Mouse (Mus musculus): ENCODE data around the gene C77080. TPM values are rescaled to one million over a fixed set of nuclear protein-coding genes. Genes with fewer than 3 reads are reported as not detected.
A peak's percentile ranks its signal among the peaks of the same experiment; 100 is the strongest.

The C77080 gene
- total and polyA plus RNA-seq, 2 experiments from 2014 or later: 0.78 to 7.8 TPM

DNA sequence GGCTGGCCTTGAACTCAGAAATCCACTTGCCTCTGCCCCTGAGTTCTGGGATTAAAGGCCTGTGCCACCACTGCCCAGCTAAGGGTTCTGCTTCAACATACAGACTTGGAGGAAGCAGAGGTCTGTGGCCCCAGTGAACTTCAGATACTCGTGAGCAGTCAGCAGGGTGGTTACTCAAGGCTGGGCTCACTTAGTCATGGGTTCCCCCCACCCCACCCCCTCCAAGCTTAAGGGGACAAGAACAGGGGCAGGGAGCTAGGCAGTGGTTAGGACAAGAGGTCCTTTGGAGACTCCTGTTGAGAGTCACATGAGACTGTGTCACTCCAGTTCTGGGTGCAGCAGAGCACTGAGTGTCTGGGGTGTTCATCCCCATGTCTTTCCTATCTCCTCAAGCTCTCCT is 7.5 kb upstream of the C77080 start:
- Histone ChIP-seq H3K4me2 (ENCODE audit: low read depth, low read length) (no peak overlapping the region), H3K4me3 (ENCODE audit: low read depth, low read length) (no peak overlapping the region), H3K36me3 (replicated peaks; ENCODE audit: control insufficient read depth, insufficient read depth, low read length) (no peaks in the 10 kb centered on the region), H3K9ac (replicated peaks; ENCODE audit: low read depth, low read length) (no peak overlapping the region), H3K4me1 (ENCODE audit: control insufficient read depth, insufficient read depth) (peaks cover 3% of the 10 kb centered on the region; the same call in 1 of the 2 replicates), H3K9me3 (replicated peaks; ENCODE audit: control insufficient read depth, low read length) (no peaks in the 10 kb centered on the region), H3K27ac (ENCODE audit: low read depth) (no peak overlapping the region), H3K27me3 (ENCODE audit: control insufficient read depth, insufficient read depth, low read length) (0 out of 2 replicates have a peak, but pooled peaks cover 9% of the 10 kb centered on the region)
- no peak for DNase-seq (ENCODE audit: low spot score)
- TF ChIP-seq CTCF (IDR thresholded peaks at IDR 0.05; ENCODE audit: low read depth) (no peak), EP300 (IDR thresholded peaks at IDR 0.05; ENCODE audit: low read depth) (no peak)
- WGBS: 43% methylated on average over 1 of the region's 1 CpGs
- no peak for ATAC-seq (ENCODE audit: insufficient read depth, low read depth)

DNA sequence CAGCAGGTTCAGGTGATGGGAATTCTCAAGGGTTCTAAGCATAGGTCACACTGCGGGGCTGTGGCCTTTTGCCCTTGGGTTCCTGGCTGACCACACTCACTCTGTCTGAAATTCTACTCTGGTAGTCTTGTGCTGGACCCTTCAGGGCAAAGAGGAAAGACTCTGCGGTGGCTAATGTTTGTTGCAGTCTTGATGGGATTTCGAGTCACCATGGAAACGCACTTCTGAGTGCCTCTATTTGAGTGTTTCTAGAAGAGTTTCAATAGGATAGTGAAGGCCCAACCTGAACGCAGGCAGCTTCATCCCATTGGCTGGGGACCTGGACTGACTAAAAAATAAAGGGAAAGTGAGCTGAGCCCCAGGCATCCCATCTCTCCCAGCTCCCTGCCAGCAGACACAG is 5.6 kb upstream of the C77080 start:
- 91% methylated on average over 5 of the region's 5 CpGs for WGBS
- Histone ChIP-seq H3K9me3 (replicated peaks; ENCODE audit: control insufficient read depth, low read length) (no peaks in the 10 kb centered on the region), H3K27ac (ENCODE audit: low read depth) (no peak overlapping the region), H3K36me3 (replicated peaks; ENCODE audit: control insufficient read depth, insufficient read depth, low read length) (no peaks in the 10 kb centered on the region), H3K4me1 (ENCODE audit: control insufficient read depth, insufficient read depth) (peaks cover 3% of the 10 kb centered on the region; the same call in 1 of the 2 replicates), H3K4me2 (ENCODE audit: low read depth, low read length) (no peak overlapping the region), H3K4me3 (ENCODE audit: low read depth, low read length) (no peak overlapping the region), H3K27me3 (ENCODE audit: control insufficient read depth, insufficient read depth, low read length) (0 out of 2 replicates have a peak, but pooled peaks cover 3% of the 10 kb centered on the region), H3K9ac (replicated peaks; ENCODE audit: low read depth, low read length) (no peak overlapping the region)
- no peak for DNase-seq (ENCODE audit: low spot score)
- no peak for ATAC-seq (ENCODE audit: insufficient read depth, low read depth)
- TF ChIP-seq CTCF (IDR thresholded peaks at IDR 0.05; ENCODE audit: low read depth) (no peak), EP300 (IDR thresholded peaks at IDR 0.05; ENCODE audit: low read depth) (no peak)

DNA sequence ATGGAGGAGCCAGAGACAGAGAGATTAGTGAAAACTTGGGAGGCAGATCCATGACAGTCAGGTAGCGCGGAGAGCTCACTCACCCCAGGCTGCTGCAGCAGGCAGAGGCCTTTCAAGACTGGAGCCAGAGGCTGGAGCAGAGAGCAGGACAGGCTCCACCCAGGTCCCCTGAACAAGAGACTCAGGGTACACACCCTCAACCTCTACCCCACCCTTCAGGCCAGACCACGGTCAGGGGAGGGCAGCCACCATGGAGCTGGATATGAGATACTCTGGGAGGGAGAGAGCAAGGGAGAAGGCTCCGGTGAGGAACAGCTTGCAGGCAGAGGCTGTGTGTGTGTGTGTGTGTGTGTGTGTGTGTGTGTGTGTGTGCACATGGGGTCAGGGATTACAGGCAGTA is 5.0 kb upstream of the C77080 start:
- Histone ChIP-seq H3K9ac (replicated peaks; ENCODE audit: low read depth, low read length) (no peak overlapping the region), H3K36me3 (replicated peaks; ENCODE audit: control insufficient read depth, insufficient read depth, low read length) (no peaks in the 10 kb centered on the region), H3K27me3 (ENCODE audit: control insufficient read depth, insufficient read depth, low read length) (0 out of 2 replicates have a peak, but pooled peaks cover 3% of the 10 kb centered on the region), H3K4me3 (ENCODE audit: low read depth, low read length) (no peak overlapping the region), H3K27ac (ENCODE audit: low read depth) (no peak overlapping the region), H3K4me2 (ENCODE audit: low read depth, low read length) (no peak overlapping the region), H3K4me1 (ENCODE audit: control insufficient read depth, insufficient read depth) (peaks cover 3% of the 10 kb centered on the region; the same call in 1 of the 2 replicates), H3K9me3 (replicated peaks; ENCODE audit: control insufficient read depth, low read length) (no peaks in the 10 kb centered on the region)
- DNase-seq (ENCODE audit: low spot score): no peak
- no peak for ATAC-seq (ENCODE audit: insufficient read depth, low read depth)
- TF ChIP-seq CTCF (IDR thresholded peaks at IDR 0.05; ENCODE audit: low read depth): no peak
- no peak for TF ChIP-seq EP300 (IDR thresholded peaks at IDR 0.05; ENCODE audit: low read depth)
- 84% methylated on average over 4 of the region's 4 CpGs for WGBS

DNA sequence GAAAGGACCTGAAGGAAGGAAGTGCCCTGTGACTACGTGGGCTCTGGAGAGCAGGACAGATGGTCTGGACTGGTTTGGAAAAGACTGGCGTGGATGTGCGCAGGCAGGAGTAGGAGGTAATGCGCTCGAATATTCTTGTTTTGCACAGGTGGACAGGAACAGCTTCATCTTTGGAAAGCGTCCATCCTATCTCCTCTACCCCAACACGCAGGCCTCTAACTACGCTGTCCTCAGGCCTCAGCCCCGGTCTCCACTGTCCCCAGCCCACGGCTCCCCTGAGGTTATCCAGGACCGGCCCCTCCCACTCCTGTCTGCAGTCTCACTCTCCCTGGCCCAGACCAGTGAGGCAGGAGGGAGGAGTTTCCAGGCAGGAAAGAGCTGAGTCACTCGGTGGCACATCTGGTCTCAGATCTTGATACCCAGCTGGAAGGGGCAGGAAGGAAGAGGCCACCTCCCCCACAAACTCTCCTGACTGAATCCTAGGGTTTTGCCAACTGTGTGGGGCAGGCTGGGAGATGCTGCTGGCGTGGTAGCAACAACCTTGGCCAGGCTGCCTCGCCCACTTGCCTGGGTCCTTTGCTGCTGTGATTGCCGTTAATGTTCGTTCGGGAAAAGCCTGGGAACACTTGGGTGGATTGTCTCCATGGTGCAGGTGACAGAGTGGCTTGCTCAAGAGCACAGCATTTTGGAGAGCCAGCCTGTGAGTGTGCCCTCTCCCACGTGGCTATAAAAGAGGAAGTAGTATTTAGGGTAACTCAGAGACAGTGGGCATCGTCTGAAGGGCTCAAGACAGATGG is 2.2 kb upstream of the C77080 start:
- H3K36me3 ChIP-seq (replicated peaks; ENCODE audit: control insufficient read depth, insufficient read depth, low read length): no peaks in the 10 kb centered on the region
- peak overlapping the region; percentile 20; the same call in 1 of the 2 replicates for H3K4me2 ChIP-seq (ENCODE audit: low read depth, low read length)
- DNase-seq (ENCODE audit: low spot score) (peak; percentile 81), ATAC-seq (ENCODE audit: insufficient read depth, low read depth) (peak; percentile 76)
- TF ChIP-seq CTCF (IDR thresholded peaks at IDR 0.05; ENCODE audit: low read depth): no peak
- peak; percentile 83 for TF ChIP-seq EP300 (IDR thresholded peaks at IDR 0.05; ENCODE audit: low read depth)
- no peak overlapping the region for H3K4me3 ChIP-seq (ENCODE audit: low read depth, low read length)
- no peaks in the 10 kb centered on the region for H3K9me3 ChIP-seq (replicated peaks; ENCODE audit: control insufficient read depth, low read length)
- H3K27ac ChIP-seq (ENCODE audit: low read depth): peak overlapping the region; percentile 56
- 23% methylated on average over 19 of the region's 19 CpGs for WGBS
- no peak overlapping the region for H3K9ac ChIP-seq (replicated peaks; ENCODE audit: low read depth, low read length)
- H3K4me1 ChIP-seq (ENCODE audit: control insufficient read depth, insufficient read depth): peaks cover 3% of the 10 kb centered on the region; the same call in 1 of the 2 replicates
- H3K27me3 ChIP-seq (ENCODE audit: control insufficient read depth, insufficient read depth, low read length): no peaks in the 10 kb centered on the region

DNA sequence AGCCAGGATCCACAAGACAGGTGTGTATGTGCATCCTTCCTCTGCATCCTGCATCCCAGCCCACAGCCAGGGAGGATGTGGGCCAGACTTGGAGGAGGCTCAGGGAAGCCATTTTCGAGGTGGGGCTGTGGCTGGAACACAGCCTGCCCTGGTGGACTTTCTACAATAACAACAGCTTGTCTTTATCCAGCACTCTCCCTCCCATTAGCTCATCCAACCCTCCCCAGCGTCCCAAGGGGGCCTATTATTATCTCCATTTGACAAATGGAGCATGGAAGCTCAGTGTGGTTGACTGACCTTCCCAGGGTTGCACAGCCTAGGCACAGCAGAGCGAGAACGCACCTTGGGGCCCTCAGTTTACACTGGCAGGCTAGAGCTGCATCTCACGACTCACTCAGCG is 526 bp downstream of the C77080 start:
- no peaks in the 10 kb centered on the region for H3K27me3 ChIP-seq (ENCODE audit: control insufficient read depth, insufficient read depth, low read length)
- H3K27ac ChIP-seq (ENCODE audit: low read depth): peak overlapping the region; percentile 53; the same call in 1 of the 2 replicates
- DNase-seq (ENCODE audit: low spot score): no peak
- no peak overlapping the region for H3K4me2 ChIP-seq (ENCODE audit: low read depth, low read length)
- WGBS: 15% methylated on average over 6 of the region's 6 CpGs
- TF ChIP-seq EP300 (IDR thresholded peaks at IDR 0.05; ENCODE audit: low read depth): no peak
- TF ChIP-seq CTCF (IDR thresholded peaks at IDR 0.05; ENCODE audit: low read depth): no peak
- no peaks in the 10 kb centered on the region for H3K9me3 ChIP-seq (replicated peaks; ENCODE audit: control insufficient read depth, low read length)
- no peak overlapping the region for H3K4me3 ChIP-seq (ENCODE audit: low read depth, low read length)
- no peak overlapping the region for H3K9ac ChIP-seq (replicated peaks; ENCODE audit: low read depth, low read length)
- H3K4me1 ChIP-seq (ENCODE audit: control insufficient read depth, insufficient read depth): peaks cover 14% of the 10 kb centered on the region
- 0 out of 2 replicates have a peak, but pooled peaks have one; percentile 6 for ATAC-seq (ENCODE audit: insufficient read depth, low read depth)
- no peaks in the 10 kb centered on the region for H3K36me3 ChIP-seq (replicated peaks; ENCODE audit: control insufficient read depth, insufficient read depth, low read length)
